ENCODE assay signal across 10 mouse cellular contexts in genomic region chr17:79611545-79611944, GRCm38 (mm10). TPM values are rescaled to one million over a fixed set of nuclear protein-coding genes. Genes with fewer than 3 reads are reported as not detected.
DNase-seq lines count a peak whose midpoint lies in the region; ATAC-seq lines count a peak whose summit lies in the region.
"Had no signal": no experiment of that assay in that cellular context is flagged by ENCODE, and none has a peak within 500 bp of the region (broad histone marks: within the 10 kb centered on the region; RNA-seq: fewer than 3 reads in every experiment).

Rmdn2 (plus strand) TSS chr17:79611863.

- H3K4me3 ChIP-seq in hindbrain, embryonic 12.5 days = no peak within 1 kb of the TSS
- no peak within 1 kb of the TSS for H3K4me3 ChIP-seq in hindbrain, embryonic 13.5 days
- no peak within 1 kb of the TSS for H3K4me3 ChIP-seq in lung, embryonic 16.5 days (ENCODE audit: low read length)
- H3K4me3 ChIP-seq in midbrain, embryonic 14.5 days (replicated peaks; ENCODE audit: low read depth, low read length) = no peak within 1 kb of the TSS
- H3K4me3 ChIP-seq: limb, embryonic 12.5 days had no signal

- intact Hi-C loops in left cerebral cortex, postnatal 36 days (cut with DNase I) = no loop called here

- H3K27me3 ChIP-seq in hindbrain, embryonic 12.5 days = no peaks in the 10 kb centered on the region
- H3K27me3 ChIP-seq in hindbrain, embryonic 13.5 days = no peaks in the 10 kb centered on the region
- no peaks in the 10 kb centered on the region for H3K27me3 ChIP-seq in lung, embryonic 16.5 days (ENCODE audit: control insufficient read depth, insufficient read depth, low read depth, low read length)
- H3K27me3 ChIP-seq in midbrain, embryonic 14.5 days (ENCODE audit: control insufficient read depth, insufficient read depth, low read length) = no peaks in the 10 kb centered on the region
- H3K27me3 ChIP-seq: limb, embryonic 12.5 days had no signal

- WGBS in hindbrain, embryonic 12.5 days = 85% methylated on average over 4 of the region's 4 CpGs
- WGBS in hindbrain, embryonic 13.5 days = 87% methylated on average over 4 of the region's 4 CpGs
- WGBS in lung, embryonic 16.5 days = 76% methylated on average over 4 of the region's 4 CpGs
- 85% methylated on average over 4 of the region's 4 CpGs for WGBS in midbrain, embryonic 14.5 days

- DNase-seq in lung, postnatal 25 days (ENCODE audit: low spot score) = no peak
- peak; percentile 60 to 61 for DNase-seq in adrenal gland, postnatal 36 days
- no peak for DNase-seq in left cerebral cortex, postnatal 36 days (ENCODE audit: low spot score in 2 of 2)
- no peak for DNase-seq in midbrain, embryonic 14.5 days
- DNase-seq: cerebellum, postnatal 25 days; forebrain, postnatal 0 days had no signal

- no peaks in the 10 kb centered on the region for H3K4me1 ChIP-seq in hindbrain, embryonic 12.5 days
- H3K4me1 ChIP-seq in hindbrain, embryonic 13.5 days (replicated peaks) = peaks cover 6% of the 10 kb centered on the region
- 0 out of 2 replicates have a peak, but pooled peaks cover 2% of the 10 kb centered on the region for H3K4me1 ChIP-seq in lung, embryonic 16.5 days (replicated peaks; ENCODE audit: control insufficient read depth, insufficient read depth, low read length)
- H3K4me1 ChIP-seq in midbrain, embryonic 14.5 days (ENCODE audit: control insufficient read depth, insufficient read depth, low read length) = peaks cover 10% of the 10 kb centered on the region; the same call in 1 of the 2 replicates
- H3K4me1 ChIP-seq: limb, embryonic 12.5 days had no signal

- no peak within 1 kb of the TSS for H3K4me2 ChIP-seq in hindbrain, embryonic 12.5 days (replicated peaks)
- no peak within 1 kb of the TSS for H3K4me2 ChIP-seq in hindbrain, embryonic 13.5 days
- peak within 1 kb of the TSS; percentile 39; the same call in 1 of the 2 replicates for H3K4me2 ChIP-seq in lung, embryonic 16.5 days (ENCODE audit: low read depth, low read length)
- H3K4me2 ChIP-seq in midbrain, embryonic 14.5 days (ENCODE audit: low read length) = no peak within 1 kb of the TSS
- H3K4me2 ChIP-seq: limb, embryonic 12.5 days had no signal

- no peak for ATAC-seq in hindbrain, embryonic 12.5 days (ENCODE audit: low FRiP score)
- no peak for ATAC-seq in hindbrain, embryonic 13.5 days (ENCODE audit: low FRiP score)
- no peak for ATAC-seq in lung, embryonic 16.5 days (ENCODE audit: low read depth)
- ATAC-seq in midbrain, embryonic 14.5 days (ENCODE audit: low FRiP score, low TSS enrichment) = no peak
- ATAC-seq: forebrain, postnatal 0 days had no signal

- no peak within 1 kb of the TSS for H3K9ac ChIP-seq in hindbrain, embryonic 12.5 days
- H3K9ac ChIP-seq in hindbrain, embryonic 13.5 days = no peak within 1 kb of the TSS
- H3K9ac ChIP-seq in lung, embryonic 16.5 days (ENCODE audit: low read length) = no peak within 1 kb of the TSS
- no peak within 1 kb of the TSS for H3K9ac ChIP-seq in midbrain, embryonic 14.5 days (replicated peaks; ENCODE audit: low read length)
- H3K9ac ChIP-seq: forebrain, postnatal 0 days; limb, embryonic 12.5 days had no signal

- H3K27ac ChIP-seq in hindbrain, embryonic 12.5 days = no peak within 1 kb of the TSS
- H3K27ac ChIP-seq in hindbrain, embryonic 13.5 days = no peak within 1 kb of the TSS
- H3K27ac ChIP-seq in lung, embryonic 16.5 days (ENCODE audit: low read length) = peak within 1 kb of the TSS; percentile 96
- H3K27ac ChIP-seq in midbrain, embryonic 14.5 days (replicated peaks; ENCODE audit: low read depth, low read length) = no peak within 1 kb of the TSS
- H3K27ac ChIP-seq: limb, embryonic 12.5 days had no signal

- no peaks in the 10 kb centered on the region for H3K36me3 ChIP-seq in hindbrain, embryonic 12.5 days
- H3K36me3 ChIP-seq in hindbrain, embryonic 13.5 days = no peaks in the 10 kb centered on the region
- no peaks in the 10 kb centered on the region for H3K36me3 ChIP-seq in lung, embryonic 16.5 days (ENCODE audit: control insufficient read depth, insufficient read depth, low read length)
- H3K36me3 ChIP-seq in midbrain, embryonic 14.5 days (ENCODE audit: control insufficient read depth, insufficient read depth, low read length) = no peaks in the 10 kb centered on the region
- H3K36me3 ChIP-seq: limb, embryonic 12.5 days had no signal

- no peaks in the 10 kb centered on the region for H3K9me3 ChIP-seq in hindbrain, embryonic 12.5 days (replicated peaks)
- H3K9me3 ChIP-seq in hindbrain, embryonic 13.5 days = no peaks in the 10 kb centered on the region
- H3K9me3 ChIP-seq in lung, embryonic 16.5 days (ENCODE audit: control insufficient read depth, low read length) = no peaks in the 10 kb centered on the region
- no peaks in the 10 kb centered on the region for H3K9me3 ChIP-seq in midbrain, embryonic 14.5 days (ENCODE audit: control insufficient read depth, low read length)
- H3K9me3 ChIP-seq: limb, embryonic 12.5 days had no signal

RNA-seq across cellular contexts. Expression of gene Rmdn2, which starts in this region (rescaled TPM):
- polyA plus RNA-seq in hindbrain, embryonic 12.5 days (2016; fragmentation: Nextera tagmentation; extraction: Ambion mirVana) = 7.5 and 10.5 TPM in 2 replicates
- polyA plus RNA-seq in hindbrain, embryonic 13.5 days (2015; fragmentation: Nextera tagmentation; extraction: Ambion mirVana) = 8.0 and 8.8 TPM in 2 replicates
- 31.4 and 33.6 TPM in 2 replicates for polyA plus RNA-seq in lung, embryonic 16.5 days (2015; fragmentation: Nextera tagmentation; extraction: Ambion mirVana)
- total RNA-seq in adrenal gland, postnatal 36 days (2021) = 100 to 1,000 TPM; 287 to 356 TPM
- total RNA-seq in left cerebral cortex, postnatal 36 days (2021) = 10 to 100 TPM; 13.0 to 13.4 TPM
- polyA plus RNA-seq in midbrain, embryonic 14.5 days (2014; fragmentation: Nextera tagmentation; extraction: Ambion mirVana) = 7.7 and 8.8 TPM in 2 replicates

Comparison
In these comparisons a context has a peak if more than half of its experiments do, and no peak if none do; other contexts are left out.
1. RNA of gene Rmdn2 (total RNA-seq): 287 to 356 TPM in adrenal gland, postnatal 36 days; 13.0 to 13.4 TPM in left cerebral cortex, postnatal 36 days; every median in the first group is over 10 times any median in the second.
2. DNase-seq: peak in adrenal gland, postnatal 36 days (2 of 2); none in lung, postnatal 25 days (single experiment), left cerebral cortex, postnatal 36 days (0 of 2) and midbrain, embryonic 14.5 days (single experiment).